Mouse (Mus musculus): ENCODE data around the gene Gpsm3. TPM values are rescaled to one million over a fixed set of nuclear protein-coding genes. Genes with fewer than 3 reads are reported as not detected.

Gpsm3 gene
- polyA plus RNA-seq, 1 experiment from 2014 or later, result 4.7 TPM

DNA sequence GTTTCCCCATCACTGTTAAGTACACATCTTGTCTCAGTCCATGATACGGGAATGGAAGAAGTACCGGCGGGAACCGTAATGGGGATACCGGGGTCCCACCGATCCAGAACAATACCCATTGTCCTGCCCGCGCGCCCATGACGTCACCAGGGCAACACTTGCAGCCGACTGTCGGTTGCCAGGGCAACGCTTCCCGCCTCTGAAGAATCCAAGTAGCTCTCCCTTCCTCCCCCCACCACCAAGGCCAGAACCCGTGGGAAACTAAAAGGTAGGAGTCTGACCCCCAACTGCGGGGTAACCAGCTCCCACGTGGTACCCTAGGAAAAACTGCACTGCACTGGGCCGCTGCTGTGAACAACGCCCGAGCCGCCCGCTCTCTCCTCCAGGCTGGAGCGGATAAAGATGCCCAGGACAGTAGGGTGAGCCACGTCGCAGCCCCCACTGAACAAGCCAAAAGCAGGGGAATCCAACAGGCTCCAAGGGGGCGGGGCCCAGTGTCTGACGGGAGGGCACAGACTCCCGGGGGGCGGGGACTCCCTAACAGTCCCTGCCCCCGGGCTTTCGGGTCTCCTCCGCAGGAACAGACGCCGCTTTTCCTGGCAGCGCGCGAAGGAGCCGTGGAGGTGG, 2.7 kb upstream of the Gpsm3 start:
- Histone ChIP-seq H3K27me3 (ENCODE audit: control insufficient read depth, insufficient read depth, low read length) (no peaks in the 10 kb centered on the region), H3K27ac (peak overlapping the region; percentile 98), H3K9me3 (ENCODE audit: control insufficient read depth, low read length) (no peaks in the 10 kb centered on the region), H3K4me1 (replicated peaks; ENCODE audit: control insufficient read depth, insufficient read depth, low read length) (peaks cover 43% of the 10 kb centered on the region), H3K36me3 (replicated peaks; ENCODE audit: control insufficient read depth, insufficient read depth) (no peaks in the 10 kb centered on the region), H3K4me2 (replicated peaks) (peak overlapping the region; percentile 98), H3K9ac (peak overlapping the region; percentile 95), H3K4me3 (replicated peaks; ENCODE audit: low read length) (peak overlapping the region; percentile 74)
- ATAC-seq (ENCODE audit: low FRiP score) (peak; percentile 73), DNase-seq (ENCODE audit: low spot score) (peak; percentile 87)
- WGBS, result under 1% methylated on average over 37 of the region's 38 CpGs

- Histone ChIP-seq H3K4me1 (replicated peaks; ENCODE audit: control insufficient read depth, insufficient read depth, low read length) (peaks cover 43% of the 10 kb centered on the region), H3K9ac (peak overlapping the region; percentile 95), H3K4me2 (replicated peaks) (peak overlapping the region; percentile 98), H3K27ac (peak overlapping the region; percentile 98), H3K27me3 (ENCODE audit: control insufficient read depth, insufficient read depth, low read length) (no peaks in the 10 kb centered on the region), H3K4me3 (replicated peaks; ENCODE audit: low read length) (peak overlapping the region; percentile 74), H3K36me3 (replicated peaks; ENCODE audit: control insufficient read depth, insufficient read depth) (no peaks in the 10 kb centered on the region), H3K9me3 (ENCODE audit: control insufficient read depth, low read length) (no peaks in the 10 kb centered on the region)
- DNase-seq (ENCODE audit: low spot score) (peak; percentile 98), ATAC-seq (ENCODE audit: low FRiP score) (peak; percentile 83)
- WGBS, result 1% methylated on average over 49 of the region's 50 CpGs
These were observed 2.2 kb upstream of the Gpsm3 start for GRCm38 (mm10) chr17:34587423-34587811.

DNA sequence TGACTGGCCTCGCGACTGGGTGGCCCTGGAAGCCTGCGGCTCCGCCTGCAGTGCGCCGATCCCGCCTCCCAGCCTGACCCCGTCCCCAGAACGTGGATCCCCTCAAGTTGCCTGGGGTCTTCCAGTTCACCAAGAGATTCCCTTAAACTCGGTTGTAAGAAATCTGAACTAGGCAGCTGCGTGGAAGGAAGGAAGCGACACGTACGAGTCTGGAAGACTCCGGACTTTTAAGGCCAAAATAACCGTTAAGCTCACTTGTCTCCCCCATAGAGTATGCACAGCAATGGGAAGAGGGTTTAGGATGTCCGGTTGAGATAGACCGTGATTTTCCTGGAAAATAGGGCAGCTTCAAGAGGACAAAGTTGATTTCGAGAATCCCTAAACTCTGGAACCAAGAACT, 1.8 kb upstream of the Gpsm3 start:
- no peak for ATAC-seq (ENCODE audit: low FRiP score)
- Histone ChIP-seq H3K36me3 (replicated peaks; ENCODE audit: control insufficient read depth, insufficient read depth) (no peaks in the 10 kb centered on the region), H3K27ac (peak overlapping the region; percentile 98), H3K4me1 (replicated peaks; ENCODE audit: control insufficient read depth, insufficient read depth, low read length) (peaks cover 43% of the 10 kb centered on the region), H3K4me2 (replicated peaks) (peak overlapping the region; percentile 98), H3K4me3 (replicated peaks; ENCODE audit: low read length) (peak overlapping the region; percentile 74), H3K9me3 (ENCODE audit: control insufficient read depth, low read length) (no peaks in the 10 kb centered on the region), H3K27me3 (ENCODE audit: control insufficient read depth, insufficient read depth, low read length) (no peaks in the 10 kb centered on the region), H3K9ac (peak overlapping the region; percentile 95)
- WGBS, result 3% methylated on average over 19 of the region's 19 CpGs
- DNase-seq (ENCODE audit: low spot score), result no peak

DNA sequence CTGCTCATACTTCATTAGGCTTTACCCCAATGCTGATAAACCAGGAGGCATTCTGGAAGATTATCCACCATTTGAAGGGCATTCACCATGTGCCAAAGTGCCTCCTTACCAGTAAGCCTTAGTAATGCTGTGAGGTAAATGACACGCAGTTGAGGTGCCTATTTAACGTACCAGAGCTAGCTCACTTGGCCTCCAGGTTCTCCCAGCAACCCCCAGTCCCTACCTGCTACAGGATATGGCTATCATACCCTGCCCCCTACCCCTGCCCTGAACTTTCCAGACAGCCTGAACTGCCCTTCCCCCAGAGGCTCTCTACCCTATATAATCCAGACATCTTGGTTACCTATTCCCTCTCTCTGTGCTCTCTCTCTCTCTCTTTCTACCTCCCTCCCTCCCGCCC, 839 bp upstream of the Gpsm3 start:
- H3K9me3 ChIP-seq (ENCODE audit: control insufficient read depth, low read length), result no peaks in the 10 kb centered on the region
- ATAC-seq (ENCODE audit: low FRiP score), result no peak
- peaks cover 51% of the 10 kb centered on the region for H3K4me1 ChIP-seq (replicated peaks; ENCODE audit: control insufficient read depth, insufficient read depth, low read length)
- DNase-seq (ENCODE audit: low spot score), result no peak
- H3K9ac ChIP-seq, result no peak overlapping the region
- no peaks in the 10 kb centered on the region for H3K27me3 ChIP-seq (ENCODE audit: control insufficient read depth, insufficient read depth, low read length)
- 85% methylated on average over 3 of the region's 3 CpGs for WGBS
- no peak overlapping the region for H3K27ac ChIP-seq
- no peaks in the 10 kb centered on the region for H3K36me3 ChIP-seq (replicated peaks; ENCODE audit: control insufficient read depth, insufficient read depth)
- 0 out of 2 replicates have a peak overlapping the region, but pooled peaks have one; percentile 98 for H3K4me2 ChIP-seq (replicated peaks)
- no peak overlapping the region for H3K4me3 ChIP-seq (replicated peaks; ENCODE audit: low read length)

DNA sequence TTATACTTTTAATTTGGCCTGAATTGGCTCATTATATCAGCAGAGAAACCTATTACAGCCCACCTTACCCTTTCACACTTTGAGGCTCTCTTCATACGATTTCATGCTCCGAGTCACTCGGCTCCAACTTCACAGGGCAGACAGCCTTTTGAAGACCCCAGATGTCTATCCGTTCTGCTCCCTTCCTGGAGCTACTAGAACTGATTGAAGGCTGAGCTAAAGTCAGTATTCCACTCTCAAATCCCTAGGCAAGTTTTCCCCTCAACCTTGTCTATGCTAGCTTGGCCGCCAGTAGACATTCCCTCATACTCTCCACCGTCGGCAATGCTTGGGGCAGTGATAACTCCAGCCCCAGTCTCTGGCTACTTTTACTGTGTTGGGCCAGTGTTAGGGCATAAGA, 400 bp upstream of the Gpsm3 start:
- H3K27me3 ChIP-seq (ENCODE audit: control insufficient read depth, insufficient read depth, low read length), result no peaks in the 10 kb centered on the region
- WGBS, result 56% methylated on average over 7 of the region's 7 CpGs
- H3K9me3 ChIP-seq (ENCODE audit: control insufficient read depth, low read length), result no peaks in the 10 kb centered on the region
- H3K4me2 ChIP-seq (replicated peaks), result 0 out of 2 replicates have a peak overlapping the region, but pooled peaks have one; percentile 11
- H3K4me3 ChIP-seq (replicated peaks; ENCODE audit: low read length), result no peak overlapping the region
- H3K9ac ChIP-seq, result no peak overlapping the region
- peaks cover 55% of the 10 kb centered on the region for H3K4me1 ChIP-seq (replicated peaks; ENCODE audit: control insufficient read depth, insufficient read depth, low read length)
- ATAC-seq (ENCODE audit: low FRiP score) (no peak), DNase-seq (ENCODE audit: low spot score) (no peak)
- H3K36me3 ChIP-seq (replicated peaks; ENCODE audit: control insufficient read depth, insufficient read depth), result no peaks in the 10 kb centered on the region
- H3K27ac ChIP-seq, result no peak overlapping the region

GRCm38 (mm10) chr17:34590154-34590987, 765 bp downstream of the Gpsm3 start:
- WGBS, result 63% methylated on average over 14 of the region's 15 CpGs

DNA sequence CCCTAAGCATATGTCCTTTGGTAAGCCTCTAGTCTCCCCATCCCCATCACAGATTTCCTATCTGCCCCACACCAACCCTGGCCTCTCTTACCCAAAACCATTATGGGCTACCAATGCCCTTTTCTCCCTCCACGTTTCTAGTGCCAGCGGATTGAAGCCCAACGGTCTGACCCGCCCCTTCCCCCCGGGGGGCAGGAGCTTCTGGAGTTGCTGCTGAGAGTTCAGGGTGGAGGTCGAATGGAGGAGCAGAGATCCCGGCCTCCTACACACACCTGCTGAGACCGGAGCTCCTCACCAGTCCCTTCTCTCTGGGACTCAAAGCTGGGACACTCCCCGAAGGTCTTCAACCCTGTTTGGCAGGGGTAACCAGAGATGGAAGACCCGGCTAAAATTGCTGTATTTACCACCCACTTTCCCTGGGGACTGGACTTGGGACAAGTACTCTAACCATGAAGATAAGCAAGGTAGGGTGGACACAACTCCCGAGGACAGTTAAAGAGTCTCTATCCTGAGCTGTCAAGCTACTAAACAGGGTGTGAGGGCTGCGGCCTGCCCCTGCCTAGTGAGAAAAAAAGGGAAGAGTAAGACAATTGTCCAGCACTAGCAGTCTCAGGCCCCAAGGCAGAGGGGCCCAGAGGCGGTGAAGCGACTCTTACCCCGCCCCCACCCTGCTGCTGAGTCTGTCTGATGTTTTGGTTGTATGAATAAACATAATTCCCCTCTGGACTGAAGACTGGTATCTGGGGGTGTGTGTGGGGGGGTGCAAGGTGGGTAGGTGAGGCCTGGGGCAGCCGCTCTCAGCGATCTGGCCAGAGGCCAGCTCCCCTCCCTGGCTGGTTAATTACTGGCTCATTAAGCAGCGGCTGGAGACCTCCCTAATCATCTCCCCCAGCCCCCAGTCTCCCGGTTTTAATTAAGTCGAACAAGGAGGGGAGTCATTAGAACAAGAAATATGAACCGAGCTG, 1.7 kb downstream of the Gpsm3 start, which contains the start of gene Pbx2:
Pbx2 (plus strand) TSS at position 238 of the 965 bp plus-strand sequence.
- no peaks in the 10 kb centered on the region for H3K9me3 ChIP-seq (ENCODE audit: control insufficient read depth, low read length)
- peak within 1 kb of the TSS; percentile 97 for H3K4me2 ChIP-seq (replicated peaks)
- peaks cover 18% of the 10 kb centered on the region for H3K36me3 ChIP-seq (replicated peaks; ENCODE audit: control insufficient read depth, insufficient read depth)
- no peaks in the 10 kb centered on the region for H3K27me3 ChIP-seq (ENCODE audit: control insufficient read depth, insufficient read depth, low read length)
- H3K27ac ChIP-seq, result peak within 1 kb of the TSS; percentile 95
- WGBS, result 2% methylated on average over 19 of the region's 21 CpGs
- ATAC-seq (ENCODE audit: low FRiP score) (peak; percentile 0; the same call in 1 of the 2 replicates), DNase-seq (ENCODE audit: low spot score) (no peak)
- peaks cover 57% of the 10 kb centered on the region for H3K4me1 ChIP-seq (replicated peaks; ENCODE audit: control insufficient read depth, insufficient read depth, low read length)
- H3K4me3 ChIP-seq (replicated peaks; ENCODE audit: low read length), result peak within 1 kb of the TSS; percentile 72
- peak within 1 kb of the TSS; percentile 91 for H3K9ac ChIP-seq

More at GRCm38 (mm10) chr17:34590154-34590987, 765 bp downstream of the Gpsm3 start:
- Histone ChIP-seq H3K27ac (peak overlapping the region; percentile 95; the same call in 1 of the 2 replicates), H3K9me3 (ENCODE audit: control insufficient read depth, low read length) (no peaks in the 10 kb centered on the region), H3K9ac (no peak overlapping the region; the same call in 1 of the 2 replicates), H3K27me3 (ENCODE audit: control insufficient read depth, insufficient read depth, low read length) (no peaks in the 10 kb centered on the region), H3K4me2 (replicated peaks) (peak overlapping the region; percentile 97; the same call in 1 of the 2 replicates), H3K4me3 (replicated peaks; ENCODE audit: low read length) (no peak overlapping the region), H3K36me3 (replicated peaks; ENCODE audit: control insufficient read depth, insufficient read depth) (peaks cover 10% of the 10 kb centered on the region), H3K4me1 (replicated peaks; ENCODE audit: control insufficient read depth, insufficient read depth, low read length) (peaks cover 63% of the 10 kb centered on the region)
- no peak for ATAC-seq (ENCODE audit: low FRiP score)
- no peak for DNase-seq (ENCODE audit: low spot score)

DNA sequence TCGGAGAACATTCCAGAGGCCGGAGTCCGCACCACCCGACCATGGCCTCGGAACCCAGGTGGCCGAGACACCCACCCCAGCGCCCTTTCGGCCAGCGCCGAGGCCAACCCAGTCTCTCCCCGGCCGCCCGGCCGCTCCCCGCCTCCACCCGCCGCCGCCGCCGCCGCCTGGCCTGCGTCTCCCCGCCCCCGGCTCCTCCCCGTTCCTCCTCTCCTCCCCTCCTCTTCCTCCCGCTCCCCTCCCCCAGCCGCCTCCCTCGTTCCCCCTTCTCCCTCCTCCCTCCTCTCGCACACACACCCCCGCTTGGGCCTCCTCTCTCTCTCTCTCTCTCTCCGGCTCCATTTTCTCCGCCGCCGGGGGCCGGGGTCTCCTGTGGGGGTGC, 2.4 kb downstream of the Gpsm3 start:
- Histone ChIP-seq H3K4me1 (replicated peaks; ENCODE audit: control insufficient read depth, insufficient read depth, low read length) (peaks cover 55% of the 10 kb centered on the region), H3K27me3 (ENCODE audit: control insufficient read depth, insufficient read depth, low read length) (no peaks in the 10 kb centered on the region), H3K36me3 (replicated peaks; ENCODE audit: control insufficient read depth, insufficient read depth) (peaks cover 18% of the 10 kb centered on the region), H3K4me3 (replicated peaks; ENCODE audit: low read length) (peak overlapping the region; percentile 72), H3K4me2 (replicated peaks) (peak overlapping the region; percentile 97), H3K9ac (peak overlapping the region; percentile 91), H3K27ac (peak overlapping the region; percentile 95), H3K9me3 (ENCODE audit: control insufficient read depth, low read length) (no peaks in the 10 kb centered on the region)
- 0% methylated on average over 30 of the region's 35 CpGs for WGBS
- DNase-seq (ENCODE audit: low spot score) (peak; percentile 82), ATAC-seq (ENCODE audit: low FRiP score) (peak; percentile 46)

All from hindbrain, embryonic 14.5 days (tissue).